Mouse (Mus musculus): ENCODE data around the gene Abhd17a.
"Not testable (repeated sequence)": the region's sequence is repeated elsewhere in the genome, so short reads cannot be mapped to it uniquely, and the experiment has no call there.

The Abhd17a gene

GRCm38 (mm10) chr10:80609269-80609924 lies 19.3 kb upstream of the Abhd17a start:
- in situ Hi-C loops (cut with MboI; ENCODE audit: low sequenced_read_pairs), result no loop called here

DNA sequence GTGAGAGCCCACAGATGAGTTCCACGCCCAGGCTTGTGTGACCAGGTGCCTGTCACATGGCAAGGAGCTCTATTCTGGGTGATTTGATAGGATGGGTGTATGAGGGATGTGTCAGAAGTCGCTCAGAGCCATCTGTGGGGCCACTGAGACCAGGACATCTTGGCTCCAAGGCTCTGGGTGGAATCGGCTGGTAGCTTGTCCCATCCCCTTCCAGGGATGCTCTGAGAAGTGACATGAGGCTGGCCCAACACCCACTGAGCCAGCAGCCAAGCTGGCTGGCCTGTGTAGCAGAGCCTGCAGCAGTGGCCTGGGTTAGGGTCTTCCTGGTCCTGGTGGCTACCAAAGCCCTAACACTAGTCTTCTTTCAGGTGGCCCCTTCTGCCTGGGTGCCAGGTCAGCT lies 18.3 kb upstream of the Abhd17a start:
- in situ Hi-C loops (cut with MboI; ENCODE audit: low sequenced_read_pairs), result no loop called here

DNA sequence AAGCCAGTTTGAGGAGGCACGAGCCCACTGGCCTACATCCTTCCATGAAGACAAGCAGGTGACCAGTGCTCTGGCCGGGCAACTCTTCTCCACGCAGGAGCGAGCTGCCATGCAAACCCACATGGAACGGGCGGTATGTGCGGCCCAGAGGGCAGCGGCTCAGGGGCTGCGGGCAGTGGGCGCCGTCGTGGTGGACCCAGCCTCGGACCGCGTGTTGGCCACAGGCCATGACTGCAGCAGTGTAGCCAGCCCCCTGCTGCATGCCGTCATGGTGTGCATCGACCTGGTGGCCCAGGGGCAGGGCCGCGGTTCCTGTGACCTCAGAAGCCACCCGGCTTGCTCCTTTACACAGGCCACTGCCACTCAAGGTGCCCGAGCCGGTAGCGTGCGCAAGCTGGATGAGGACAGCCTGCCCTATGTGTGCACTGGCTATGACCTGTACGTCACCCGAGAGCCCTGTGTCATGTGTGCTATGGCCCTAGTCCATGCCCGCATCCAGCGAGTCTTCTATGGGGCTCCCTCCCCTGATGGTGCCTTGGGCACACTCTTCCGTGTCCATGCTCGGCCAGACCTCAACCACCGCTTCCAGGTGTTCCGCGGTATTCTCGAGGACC lies 16.7 kb upstream of the Abhd17a start:
- in situ Hi-C loops (cut with MboI; ENCODE audit: low sequenced_read_pairs), result no loop called here

DNA sequence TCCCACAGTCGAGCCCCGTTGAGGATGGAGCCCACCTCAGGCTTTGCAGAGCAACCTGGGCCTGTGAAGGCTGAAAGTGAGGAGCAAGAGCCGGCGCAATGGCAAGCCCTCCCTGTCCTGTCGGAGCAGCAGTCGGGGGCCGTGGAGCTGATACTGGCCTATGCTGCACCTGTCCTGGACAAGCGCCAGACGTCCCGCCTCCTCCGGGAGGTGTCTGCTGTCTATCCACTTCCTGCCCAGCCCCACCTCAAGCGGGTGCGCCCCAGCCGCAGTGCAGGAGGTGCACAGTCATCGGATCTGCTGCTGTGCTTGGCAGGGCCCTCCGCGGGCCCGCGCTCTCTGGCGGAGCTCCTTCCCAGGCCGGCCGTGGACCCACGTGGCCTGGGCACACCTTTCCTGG lies 16.2 kb upstream of the Abhd17a start:
- in situ Hi-C loops (cut with MboI; ENCODE audit: low sequenced_read_pairs), result no loop called here

DNA sequence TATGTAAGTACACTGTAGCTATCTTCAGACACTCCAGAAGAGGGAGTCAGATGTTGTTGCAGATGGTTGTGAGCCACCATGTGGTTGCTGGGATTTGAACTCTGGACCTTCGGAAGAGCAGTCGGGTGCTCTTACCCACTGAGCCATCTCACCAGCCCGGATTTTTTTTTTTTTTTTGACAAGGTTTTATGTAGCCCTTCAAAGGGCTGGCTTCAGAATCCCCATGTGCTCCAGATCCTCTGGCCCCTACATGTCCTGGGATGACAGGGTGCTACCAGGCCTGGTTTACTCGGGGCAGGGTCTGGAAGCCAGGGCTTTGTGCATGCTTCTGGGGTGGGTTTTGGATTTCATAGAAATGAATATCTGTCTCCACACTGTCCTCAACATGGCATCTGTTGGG lies 15.6 kb upstream of the Abhd17a start, which contains the start of gene Gm49322:
Gene Gm49322 (plus strand): TSS at position 301 of the 400 bp plus-strand sequence.
- in situ Hi-C loops (cut with MboI; ENCODE audit: low sequenced_read_pairs), result not testable (repeated sequence)

DNA sequence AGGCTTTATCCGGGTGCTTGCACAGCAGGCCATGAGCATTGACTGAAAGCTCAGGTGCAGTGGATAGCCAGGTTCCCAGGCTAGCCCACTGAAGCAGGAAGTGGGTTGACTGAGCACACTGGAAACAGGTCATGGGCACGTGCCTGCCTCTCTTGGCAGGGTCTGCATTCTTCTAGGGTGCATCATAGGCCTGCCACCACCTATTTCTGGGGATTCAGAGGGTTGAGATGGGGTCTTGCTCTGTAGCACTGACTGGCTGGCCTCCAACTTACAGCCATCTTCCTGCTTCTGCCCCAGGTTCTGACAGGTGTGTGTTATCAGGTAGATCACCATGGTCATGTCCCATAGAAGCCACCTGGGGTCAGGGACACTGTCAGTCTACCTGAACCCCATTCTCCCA lies 14.8 kb upstream of the Abhd17a start:
- in situ Hi-C loops (cut with MboI; ENCODE audit: low sequenced_read_pairs), result no loop called here

GRCm38 (mm10) chr10:80604001-80604509 lies 13.9 kb upstream of the Abhd17a start:
- in situ Hi-C loops (cut with MboI; ENCODE audit: low sequenced_read_pairs), result no loop called here

- in situ Hi-C loops (cut with MboI; ENCODE audit: low sequenced_read_pairs), result no loop called here
These were observed 13.2 kb upstream of the Abhd17a start for GRCm38 (mm10) chr10:80603364-80603763.

DNA sequence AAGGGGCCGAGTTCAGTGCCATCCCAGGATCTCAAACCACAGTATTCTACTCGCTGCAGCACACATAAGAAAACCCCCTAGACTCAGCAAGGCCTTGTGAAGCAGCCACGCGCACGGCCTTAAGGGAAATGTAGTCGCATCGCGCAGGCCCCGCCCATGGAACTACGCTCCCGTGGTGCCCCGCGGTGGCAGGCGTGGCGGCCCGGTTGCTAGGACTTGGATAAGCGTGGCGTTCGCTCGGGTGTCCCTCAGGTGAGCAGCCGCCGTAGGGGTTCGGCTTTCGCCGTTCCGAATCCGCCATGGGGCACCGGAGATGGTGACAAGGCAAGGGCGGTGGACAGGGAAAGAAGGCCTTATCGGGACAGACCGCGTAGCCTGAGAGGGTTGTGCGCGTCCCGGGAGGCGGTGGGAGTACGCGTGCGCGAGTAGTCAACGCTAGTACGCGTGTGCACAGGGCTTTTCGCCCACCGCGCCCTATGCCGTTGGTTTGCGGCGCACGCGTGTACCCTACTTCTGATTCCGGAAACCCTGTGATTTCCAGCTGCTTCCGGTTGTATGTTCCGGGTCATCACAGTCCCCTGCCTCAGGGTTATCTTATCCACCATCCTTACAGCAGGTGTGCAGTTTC lies 12.7 kb upstream of the Abhd17a start, which contains the start of the genes Scamp4 and Adat3:
Gene Scamp4 (plus strand): TSS at position 175 of the 628 bp plus-strand sequence.
Gene Adat3 (plus strand): TSS at position 183 of the 628 bp plus-strand sequence.
- in situ Hi-C loops (cut with MboI; ENCODE audit: low sequenced_read_pairs), result no loop called here

- in situ Hi-C loops (cut with MboI; ENCODE audit: low sequenced_read_pairs), result no loop called here
These were observed 6.2 kb upstream of the Abhd17a start for GRCm38 (mm10) chr10:80596318-80596717.

GRCm38 (mm10) chr10:80589127-80589878 lies 838 bp downstream of the Abhd17a start:
- in situ Hi-C loops (cut with MboI; ENCODE audit: low sequenced_read_pairs), result no loop called here

DNA sequence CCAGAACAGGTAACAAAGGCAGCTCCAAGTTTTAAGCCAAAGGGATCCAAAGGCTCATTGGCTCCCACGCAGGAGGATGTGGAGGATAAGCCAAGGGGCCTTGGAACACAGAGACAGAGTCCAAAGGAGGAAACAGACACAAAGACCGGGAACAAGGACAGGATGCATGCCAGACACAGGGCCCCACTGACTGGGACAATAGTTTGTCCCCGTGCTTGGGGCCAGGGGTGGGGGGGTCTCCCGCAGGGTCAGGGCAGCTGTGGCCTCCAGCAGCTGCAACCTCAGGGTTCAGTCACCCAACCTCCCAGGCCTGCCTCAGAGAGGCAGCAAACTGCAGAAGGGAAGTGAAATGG lies 2.9 kb downstream of the Abhd17a start:
- in situ Hi-C loops (cut with MboI; ENCODE audit: low sequenced_read_pairs), result no loop called here

GRCm38 (mm10) chr10:80586407-80587304 lies 3.5 kb downstream of the Abhd17a start:
- in situ Hi-C loops (cut with MboI; ENCODE audit: low sequenced_read_pairs), result no loop called here

DNA sequence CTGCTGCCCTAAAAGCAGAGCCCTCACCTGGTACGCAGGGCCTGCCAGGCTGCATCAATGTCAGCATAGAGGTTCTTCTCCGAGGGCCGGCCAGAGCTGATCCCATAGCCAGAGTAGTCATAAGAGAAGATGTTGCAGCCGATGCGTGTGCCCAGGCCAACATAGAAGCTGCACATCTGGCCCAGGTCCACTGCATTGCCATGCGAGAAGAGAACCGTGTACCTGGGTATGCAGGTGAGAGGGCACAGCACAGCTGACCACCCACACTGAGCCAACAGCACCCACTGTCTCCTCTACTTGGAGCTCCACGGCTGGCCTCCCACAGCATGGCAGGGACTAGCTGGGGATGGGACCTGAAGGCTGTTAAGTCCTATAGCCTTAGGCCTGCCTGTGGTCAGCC lies 4.6 kb downstream of the Abhd17a start:
- in situ Hi-C loops (cut with MboI; ENCODE audit: low sequenced_read_pairs), result no loop called here

GRCm38 (mm10) chr10:80584642-80585552 lies 5.2 kb downstream of the Abhd17a start:
- in situ Hi-C loops (cut with MboI; ENCODE audit: low sequenced_read_pairs), result no loop called here

DNA sequence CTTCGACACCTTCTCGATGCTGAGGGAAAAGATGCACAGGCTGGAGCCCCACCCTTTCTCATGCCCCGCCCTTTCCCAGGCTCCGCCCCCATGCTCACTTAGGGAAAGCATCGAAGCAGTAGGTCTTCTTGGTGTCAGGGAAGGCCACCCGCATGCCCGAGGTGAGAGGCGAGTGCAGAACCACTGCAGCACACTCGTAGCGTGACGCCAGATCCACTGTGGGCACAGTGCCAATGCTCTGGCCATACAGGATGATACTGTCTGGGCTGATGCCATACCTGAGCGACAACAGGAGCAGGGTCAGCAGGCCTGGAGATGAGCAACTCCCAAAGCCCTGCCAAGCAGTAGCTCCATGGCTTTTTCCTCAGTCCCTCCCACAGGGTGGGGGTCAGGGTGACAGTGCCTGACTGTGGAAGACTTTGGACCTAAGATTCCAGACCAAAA lies 6.1 kb downstream of the Abhd17a start:
- in situ Hi-C loops (cut with MboI; ENCODE audit: low sequenced_read_pairs), result no loop called here

DNA sequence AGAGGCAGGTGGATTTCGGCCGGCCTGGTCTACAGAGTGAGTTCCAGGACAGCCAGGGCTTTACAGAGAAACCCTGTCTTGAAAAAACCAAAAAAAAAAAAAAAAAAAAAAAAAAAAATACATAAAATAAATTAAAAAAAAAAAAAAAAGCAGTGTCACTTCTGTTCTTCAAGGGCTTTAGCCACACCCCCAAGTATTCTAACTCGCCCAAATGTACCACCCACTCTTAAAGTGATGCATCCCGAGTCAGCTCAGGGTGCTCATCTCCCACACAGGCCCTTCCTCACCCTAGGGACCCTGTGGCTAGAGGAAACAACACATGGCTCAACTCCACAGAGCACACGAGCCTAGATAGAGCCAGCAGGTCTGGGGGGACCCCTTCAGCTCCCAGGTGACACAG lies 7.1 kb downstream of the Abhd17a start:
- in situ Hi-C loops (cut with MboI; ENCODE audit: low sequenced_read_pairs), result no loop called here

GRCm38 (mm10) chr10:80578911-80579310 lies 11.2 kb downstream of the Abhd17a start:
- in situ Hi-C loops (cut with MboI; ENCODE audit: low sequenced_read_pairs), result loop anchor here (5.0 kb wide), 1 partner anchor 103 kb away; no protein-coding TSS in a partner anchor
